Mouse (Mus musculus) E14TG2a.4 (cell line): Measurements from ENCODE around the gene Mgat2.

ENCODE experiments used
- CTCF ChIP-seq: conservative IDR thresholded peaks from 2 replicates; pipeline ENCODE4 v1.5.1; 2014; ENCODE audit warnings: low read length
- NANOG ChIP-seq: IDR thresholded peaks from 2 replicates; pipeline ENCODE4 v1.6.1; 2014; ENCODE audit warnings: borderline replicate concordance, low read length, mixed read lengths

GRCm38 (mm10) chr12:69175975-69176374 lies 8.0 kb upstream of the Mgat2 start:
- no peak for TF ChIP-seq CTCF
- no peak for TF ChIP-seq NANOG
